Mouse (Mus musculus): ENCODE measurements at regions not wholly inside any gene's neighbourhood (a gene's known extent, or its start where the extent isn't known, plus 50 kb on each side); places are given as distances from the start of the nearest gene placed in this dataset.
A peak's percentile ranks its signal among the peaks of the same experiment; 100 is the strongest.

GRCm38 (mm10) chr12:52409221-52409620, 94.6 kb upstream of the Arhgap5 start:
- Histone ChIP-seq H3K36me3 (replicated peaks) (no peaks in the 10 kb centered on the region), H3K4me3 (no peak overlapping the region), H3K9me3 (no peaks in the 10 kb centered on the region), H3K27me3 (replicated peaks; ENCODE audit: low read depth, poor library complexity, severe bottlenecking) (no peaks in the 10 kb centered on the region), H3K4me1 (peaks cover 21% of the 10 kb centered on the region), H3K27ac (replicated peaks) (no peak overlapping the region)
- WGBS = 88% methylated on average over 3 of the region's 3 CpGs
- DNase-seq (ENCODE audit: low spot score) = no peak

- DNase-seq (ENCODE audit: low spot score) = no peak
- Histone ChIP-seq H3K36me3 (replicated peaks) (no peaks in the 10 kb centered on the region), H3K27ac (replicated peaks) (0 out of 2 replicates have a peak overlapping the region, but pooled peaks have one; percentile 45), H3K4me3 (no peak overlapping the region), H3K27me3 (replicated peaks; ENCODE audit: low read depth, poor library complexity, severe bottlenecking) (no peaks in the 10 kb centered on the region), H3K9me3 (peaks cover 2% of the 10 kb centered on the region; the same call in 1 of the 2 replicates), H3K4me1 (peaks cover 21% of the 10 kb centered on the region)
- WGBS = 79% methylated on average over 4 of the region's 4 CpGs
Observed at GRCm38 (mm10) chr12:52412172-52412571, 91.6 kb upstream of the Arhgap5 start.

GRCm38 (mm10) chr12:52413046-52413473, 90.7 kb upstream of the Arhgap5 start:
- 0 out of 2 replicates have a peak overlapping the region, but pooled peaks have one; percentile 15 for H3K4me3 ChIP-seq
- 8% methylated on average over 8 of the region's 8 CpGs for WGBS
- H3K36me3 ChIP-seq (replicated peaks) = no peaks in the 10 kb centered on the region
- peak overlapping the region; percentile 45 for H3K27ac ChIP-seq (replicated peaks)
- H3K9me3 ChIP-seq = peaks cover 2% of the 10 kb centered on the region; the same call in 1 of the 2 replicates
- no peaks in the 10 kb centered on the region for H3K27me3 ChIP-seq (replicated peaks; ENCODE audit: low read depth, poor library complexity, severe bottlenecking)
- peak; percentile 70 for DNase-seq (ENCODE audit: low spot score)
- H3K4me1 ChIP-seq = peaks cover 21% of the 10 kb centered on the region

GRCm38 (mm10) chr12:52422729-52423128, 81.0 kb upstream of the Arhgap5 start:
- no peaks in the 10 kb centered on the region for H3K36me3 ChIP-seq (replicated peaks)
- 85% methylated on average over 1 of the region's 1 CpGs for WGBS
- H3K4me1 ChIP-seq = no peaks in the 10 kb centered on the region

GRCm38 (mm10) chr12:52424336-52425034, 79.3 kb upstream of the Arhgap5 start:
- H3K4me3 ChIP-seq = no peak overlapping the region
- H3K27ac ChIP-seq (replicated peaks) = no peak overlapping the region
- no peaks in the 10 kb centered on the region for H3K27me3 ChIP-seq (replicated peaks; ENCODE audit: low read depth, poor library complexity, severe bottlenecking)
- 86% methylated on average over 3 of the region's 3 CpGs for WGBS
- no peaks in the 10 kb centered on the region for H3K4me1 ChIP-seq
- H3K9me3 ChIP-seq = no peaks in the 10 kb centered on the region
- H3K36me3 ChIP-seq (replicated peaks) = no peaks in the 10 kb centered on the region
- DNase-seq (ENCODE audit: low spot score) = no peak

More at GRCm38 (mm10) chr12:52422729-52423128, 81.0 kb upstream of the Arhgap5 start:
- Histone ChIP-seq H3K9me3 (no peaks in the 10 kb centered on the region), H3K27ac (replicated peaks) (no peak overlapping the region), H3K27me3 (replicated peaks; ENCODE audit: low read depth, poor library complexity, severe bottlenecking) (no peaks in the 10 kb centered on the region), H3K4me3 (no peak overlapping the region)
- DNase-seq (ENCODE audit: low spot score) = no peak

GRCm38 (mm10) chr12:52429935-52430334, 73.8 kb upstream of the Arhgap5 start:
- WGBS = 78% methylated on average over 5 of the region's 5 CpGs
- Histone ChIP-seq H3K4me3 (no peak overlapping the region), H3K27me3 (replicated peaks; ENCODE audit: low read depth, poor library complexity, severe bottlenecking) (no peaks in the 10 kb centered on the region), H3K36me3 (replicated peaks) (no peaks in the 10 kb centered on the region), H3K4me1 (0 out of 2 replicates have a peak, but pooled peaks cover 5% of the 10 kb centered on the region), H3K27ac (replicated peaks) (no peak overlapping the region), H3K9me3 (no peaks in the 10 kb centered on the region)
- DNase-seq (ENCODE audit: low spot score) = no peak

- H3K4me1 ChIP-seq = peaks cover 10% of the 10 kb centered on the region
- H3K27me3 ChIP-seq (replicated peaks; ENCODE audit: low read depth, poor library complexity, severe bottlenecking) = no peaks in the 10 kb centered on the region
- H3K27ac ChIP-seq (replicated peaks) = no peak overlapping the region
- 89% methylated on average over 3 of the region's 3 CpGs for WGBS
- H3K9me3 ChIP-seq = no peaks in the 10 kb centered on the region
- DNase-seq (ENCODE audit: low spot score) = no peak
- H3K36me3 ChIP-seq (replicated peaks) = no peaks in the 10 kb centered on the region
- H3K4me3 ChIP-seq = no peak overlapping the region
Observed at GRCm38 (mm10) chr12:52431933-52432332, 71.8 kb upstream of the Arhgap5 start.

- H3K27ac ChIP-seq (replicated peaks) = no peak overlapping the region
- no peak for DNase-seq (ENCODE audit: low spot score)
- no peaks in the 10 kb centered on the region for H3K9me3 ChIP-seq
- H3K4me1 ChIP-seq = peaks cover 10% of the 10 kb centered on the region
- H3K36me3 ChIP-seq (replicated peaks) = no peaks in the 10 kb centered on the region
- H3K27me3 ChIP-seq (replicated peaks; ENCODE audit: low read depth, poor library complexity, severe bottlenecking) = no peaks in the 10 kb centered on the region
- H3K4me3 ChIP-seq = no peak overlapping the region
- WGBS = 80% methylated on average over 2 of the region's 2 CpGs
Observed at GRCm38 (mm10) chr12:52434021-52434420, 69.8 kb upstream of the Arhgap5 start.

- Histone ChIP-seq H3K9me3 (no peaks in the 10 kb centered on the region), H3K4me1 (peaks cover 10% of the 10 kb centered on the region), H3K36me3 (replicated peaks) (no peaks in the 10 kb centered on the region), H3K4me3 (no peak overlapping the region), H3K27ac (replicated peaks) (no peak overlapping the region), H3K27me3 (replicated peaks; ENCODE audit: low read depth, poor library complexity, severe bottlenecking) (no peaks in the 10 kb centered on the region)
- 67% methylated on average over 5 of the region's 5 CpGs for WGBS
- no peak for DNase-seq (ENCODE audit: low spot score)
Observed at GRCm38 (mm10) chr12:52435321-52435720, 68.5 kb upstream of the Arhgap5 start.

GRCm38 (mm10) chr12:52435795-52436211, 68.0 kb upstream of the Arhgap5 start:
- Histone ChIP-seq H3K27ac (replicated peaks) (no peak overlapping the region), H3K4me3 (no peak overlapping the region), H3K4me1 (peaks cover 12% of the 10 kb centered on the region), H3K9me3 (no peaks in the 10 kb centered on the region), H3K36me3 (replicated peaks) (no peaks in the 10 kb centered on the region), H3K27me3 (replicated peaks; ENCODE audit: low read depth, poor library complexity, severe bottlenecking) (no peaks in the 10 kb centered on the region)
- peak; percentile 12 for DNase-seq (ENCODE audit: low spot score)
- WGBS = 62% methylated on average over 16 of the region's 16 CpGs

GRCm38 (mm10) chr12:52436941-52437340, 66.8 kb upstream of the Arhgap5 start:
- WGBS = 92% methylated on average over 4 of the region's 4 CpGs
- H3K27ac ChIP-seq (replicated peaks) = no peak overlapping the region

GRCm38 (mm10) chr12:52439241-52439640, 64.5 kb upstream of the Arhgap5 start:
- H3K4me1 ChIP-seq = peaks cover 16% of the 10 kb centered on the region
- no peak for DNase-seq (ENCODE audit: low spot score)
- WGBS = 94% methylated on average over 1 of the region's 1 CpGs
- no peak overlapping the region for H3K4me3 ChIP-seq
- no peaks in the 10 kb centered on the region for H3K27me3 ChIP-seq (replicated peaks; ENCODE audit: low read depth, poor library complexity, severe bottlenecking)
- no peaks in the 10 kb centered on the region for H3K36me3 ChIP-seq (replicated peaks)
- H3K9me3 ChIP-seq = no peaks in the 10 kb centered on the region
- H3K27ac ChIP-seq (replicated peaks) = no peak overlapping the region

More at GRCm38 (mm10) chr12:52436941-52437340, 66.8 kb upstream of the Arhgap5 start:
- no peak for DNase-seq (ENCODE audit: low spot score)
- peaks cover 16% of the 10 kb centered on the region for H3K4me1 ChIP-seq
- no peak overlapping the region for H3K4me3 ChIP-seq
- H3K27me3 ChIP-seq (replicated peaks; ENCODE audit: low read depth, poor library complexity, severe bottlenecking) = no peaks in the 10 kb centered on the region
- H3K36me3 ChIP-seq (replicated peaks) = no peaks in the 10 kb centered on the region
- H3K9me3 ChIP-seq = no peaks in the 10 kb centered on the region

- Histone ChIP-seq H3K9me3 (no peaks in the 10 kb centered on the region), H3K4me3 (no peak overlapping the region), H3K27ac (replicated peaks) (no peak overlapping the region), H3K36me3 (replicated peaks) (no peaks in the 10 kb centered on the region), H3K4me1 (peaks cover 6% of the 10 kb centered on the region), H3K27me3 (replicated peaks; ENCODE audit: low read depth, poor library complexity, severe bottlenecking) (no peaks in the 10 kb centered on the region)
- DNase-seq (ENCODE audit: low spot score) = no peak
- 72% methylated on average over 7 of the region's 7 CpGs for WGBS
Observed at GRCm38 (mm10) chr12:52440868-52441365, 62.9 kb upstream of the Arhgap5 start.
